Mouse (Mus musculus) erythroblast, embryonic 14.5 days (primary cell): Measurements from ENCODE around the gene Papolb.

ENCODE experiments used
- GATA1 ChIP-seq: IDR thresholded peaks from 2 replicates; pipeline ENCODE4 v1.6.1; 2012; ENCODE audit warnings: low read length, inconsistent platforms, mixed read lengths
- TAL1 ChIP-seq: IDR thresholded peaks from 3 replicates; pipeline ENCODE4 v1.6.1; 2012; ENCODE audit warnings: low read length, inconsistent platforms, mixed read lengths

GRCm38 (mm10) chr5:142504175-142504574 lies 25.7 kb downstream of the Papolb start:
- no peak for TF ChIP-seq GATA1
- TF ChIP-seq TAL1 = no peak
